Mouse (Mus musculus): Measurements from ENCODE around the gene Trpm1. TPM values are rescaled to one million over a fixed set of nuclear protein-coding genes. Genes with fewer than 3 reads are reported as not detected.

The Trpm1 gene
- total and polyA plus RNA-seq, 3 experiments, result 5.9 to 10.7 (median 6.1) TPM

GRCm38 (mm10) chr7:64149747-64150146, 3.9 kb upstream of the Trpm1 start:
- dilution Hi-C loops (cut with MboI; ENCODE audit: extremely low pct_ligation_motif_present, extremely low pct_unique_long_range_greater_than_20kb, low sequenced_read_pairs), result no loop called here
- Histone ChIP-seq H3K9ac (ENCODE audit: insufficient read depth, low read depth) (no peak overlapping the region), H3K79me2 (replicated peaks; ENCODE audit: control insufficient read depth, extremely low read depth, insufficient read depth, poor library complexity, severe bottlenecking) (no peaks in the 10 kb centered on the region), H3K4me1 (ENCODE audit: control insufficient read depth in 1 of 2, insufficient read depth in 2 of 2) (no peaks in the 10 kb centered on the region), H3K4me3 (replicated peaks in 1 of 3; ENCODE audit: low read depth in 2 of 3, low read length in 2 of 3, poor library complexity in 1 of 3) (no peak overlapping the region), H3K9me3 (replicated peaks; ENCODE audit: low read length) (no peaks in the 10 kb centered on the region), H3K36me3 (replicated peaks in 1 of 2; ENCODE audit: control insufficient read depth in 1 of 2, insufficient read depth in 1 of 2, low read length in 1 of 2) (no peaks in the 10 kb centered on the region), H3K27ac (ENCODE audit: insufficient read depth, low read depth) (no peak overlapping the region), H3K27me3 (replicated peaks) (peaks cover 5% of the 10 kb centered on the region), H3K4me2 (ENCODE audit: insufficient read depth, low read depth, poor library complexity, severe bottlenecking) (no peak overlapping the region)
- DNase-seq (ENCODE audit: extremely low read depth), result no peak
- TF ChIP-seq CTCF (conservative IDR thresholded peaks at IDR 0.05 in 1 of 2, IDR thresholded peaks at IDR 0.05 in 1 of 2; ENCODE audit: low read depth in 2 of 2, low read length in 2 of 2), result peak in 1 of 2 experiments; percentile 58; a peak in 2 of 4 replicates
- no peak for TF ChIP-seq USF2 (conservative IDR thresholded peaks at IDR 0.05; ENCODE audit: low read depth, low read length)
- no peak for TF ChIP-seq HCFC1 (IDR thresholded peaks at IDR 0.05; ENCODE audit: low read depth, low read length)
- peak; percentile 56 for TF ChIP-seq RAD21 (IDR thresholded peaks at IDR 0.05; ENCODE audit: low read depth, low read length)
- TF ChIP-seq EP300 (IDR thresholded peaks at IDR 0.05; ENCODE audit: low read length), result no peak
- peak; percentile 58 for TF ChIP-seq SMC3 (IDR thresholded peaks at IDR 0.05; ENCODE audit: low read depth, low read length)
- no peak for TF ChIP-seq MYC (IDR thresholded peaks at IDR 0.05; ENCODE audit: low read depth, low read length)
- no peak for TF ChIP-seq CHD1 (IDR thresholded peaks at IDR 0.05; ENCODE audit: low read depth, low read length)
- TF ChIP-seq KAT2A (IDR thresholded peaks at IDR 0.05; ENCODE audit: insufficient replicate concordance, low read length), result no peak
- no peak for TF ChIP-seq UBTF (IDR thresholded peaks at IDR 0.05; ENCODE audit: low read depth, low read length)
- in situ Hi-C loops (cut with MboI; ENCODE audit: low pct_ligation_motif_present, low pct_unique_long_range_greater_than_20kb, low sequenced_read_pairs), result loop anchor here (10.0 to 25.0 kb wide), 3 partner anchors 388 to 588 kb away; no protein-coding TSS in a partner anchor

DNA sequence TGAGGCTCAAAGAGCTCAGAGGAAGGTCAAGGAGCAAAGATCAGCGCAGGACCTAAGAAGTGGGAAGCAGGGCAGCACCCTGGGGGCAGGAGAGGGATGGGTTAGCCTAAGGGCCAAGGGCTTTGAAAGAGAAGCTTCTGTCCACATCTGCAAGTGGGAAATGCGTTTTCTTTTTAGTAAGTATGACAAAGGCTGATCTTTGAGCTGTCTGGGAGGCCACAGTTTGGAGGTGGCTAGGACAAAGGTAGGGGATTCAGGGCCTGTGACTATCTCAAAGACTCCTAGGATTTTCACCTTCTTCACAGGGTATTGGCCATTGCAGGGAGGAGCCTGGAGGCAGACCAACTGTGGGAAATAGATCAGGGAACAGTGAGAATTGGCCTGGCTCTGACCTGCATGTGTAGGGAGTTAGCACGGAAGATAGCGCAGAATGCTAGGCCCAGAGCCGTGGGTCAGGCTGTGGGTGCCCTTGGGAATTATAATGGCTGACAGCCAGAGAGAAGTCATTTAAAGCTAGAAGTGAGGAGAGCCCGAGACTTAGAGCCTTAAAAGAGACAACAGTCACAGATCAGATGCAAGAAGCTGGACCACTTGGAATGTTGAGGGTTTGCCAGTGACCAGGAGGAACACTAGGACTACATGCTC, 3.1 kb upstream of the Trpm1 start:
- in situ Hi-C loops (cut with MboI; ENCODE audit: low pct_ligation_motif_present, low pct_unique_long_range_greater_than_20kb, low sequenced_read_pairs) (loop anchor here (10.0 to 25.0 kb wide), 3 partner anchors 387 to 587 kb away; no protein-coding TSS in a partner anchor), dilution Hi-C loops (cut with MboI; ENCODE audit: extremely low pct_ligation_motif_present, extremely low pct_unique_long_range_greater_than_20kb, low sequenced_read_pairs) (no loop called here)
- TF ChIP-seq ETS1 (conservative IDR thresholded peaks at IDR 0.05; ENCODE audit: low read depth, low read length), result no peak
- TF ChIP-seq ZC3H11A (IDR thresholded peaks at IDR 0.05; ENCODE audit: low read depth, low read length), result no peak
- TF ChIP-seq IRF4 (IDR thresholded peaks at IDR 0.05; ENCODE audit: low read depth, low read length), result no peak
- TF ChIP-seq EP300 (IDR thresholded peaks at IDR 0.05; ENCODE audit: low read length), result no peak
- TF ChIP-seq ELF1 (IDR thresholded peaks at IDR 0.05; ENCODE audit: low read depth, low read length), result no peak
- no peak for TF ChIP-seq MAFK (IDR thresholded peaks at IDR 0.05; ENCODE audit: insufficient replicate concordance, low read length)

More for the DNA sequence above, 3.1 kb upstream of the Trpm1 start:
- Histone ChIP-seq H3K4me2 (ENCODE audit: insufficient read depth, low read depth, poor library complexity, severe bottlenecking) (no peak overlapping the region), H3K9me3 (replicated peaks; ENCODE audit: low read length) (no peaks in the 10 kb centered on the region), H3K4me1 (ENCODE audit: control insufficient read depth in 1 of 2, insufficient read depth in 2 of 2) (no peaks in the 10 kb centered on the region), H3K27ac (ENCODE audit: insufficient read depth, low read depth) (no peak overlapping the region), H3K79me2 (replicated peaks; ENCODE audit: control insufficient read depth, extremely low read depth, insufficient read depth, poor library complexity, severe bottlenecking) (no peaks in the 10 kb centered on the region), H3K36me3 (replicated peaks in 1 of 2; ENCODE audit: control insufficient read depth in 1 of 2, insufficient read depth in 1 of 2, low read length in 1 of 2) (no peaks in the 10 kb centered on the region), H3K27me3 (replicated peaks) (peaks cover 5% of the 10 kb centered on the region), H3K9ac (ENCODE audit: insufficient read depth, low read depth) (no peak overlapping the region), H3K4me3 (replicated peaks in 1 of 3; ENCODE audit: low read depth in 2 of 3, low read length in 2 of 3, poor library complexity in 1 of 3) (no peak overlapping the region)
- no peak for DNase-seq (ENCODE audit: extremely low read depth)

Data from CH12.LX (cell line).